Mouse (Mus musculus): ENCODE data around the gene Mylk3.

Mylk3 gene

GRCm38 (mm10) chr8:85380123-85380823, 5.9 kb downstream of the Mylk3 start:
- DNase-seq, result no peak

GRCm38 (mm10) chr8:85379142-85379781, 6.9 kb downstream of the Mylk3 start:
- DNase-seq, result peak; percentile 65

GRCm38 (mm10) chr8:85376516-85376915, 9.6 kb downstream of the Mylk3 start:
- DNase-seq, result no peak

GRCm38 (mm10) chr8:85374286-85374685, 11.9 kb downstream of the Mylk3 start:
- DNase-seq, result no peak

GRCm38 (mm10) chr8:85373435-85374039, 12.6 kb downstream of the Mylk3 start:
- DNase-seq, result no peak

- DNase-seq, result no peak
Measured at GRCm38 (mm10) chr8:85372465-85372839, 13.7 kb downstream of the Mylk3 start.

GRCm38 (mm10) chr8:85371736-85372464, 14.2 kb downstream of the Mylk3 start:
- no peak for DNase-seq

GRCm38 (mm10) chr8:85365176-85365575, 21.0 kb downstream of the Mylk3 start:
- no peak for DNase-seq

- DNase-seq, result no peak
Measured at GRCm38 (mm10) chr8:85364628-85365027, 21.5 kb downstream of the Mylk3 start.

- no peak for DNase-seq
Measured at GRCm38 (mm10) chr8:85363406-85363805, 22.7 kb downstream of the Mylk3 start.

GRCm38 (mm10) chr8:85362211-85362610, 23.9 kb downstream of the Mylk3 start:
- no peak for DNase-seq

- DNase-seq, result no peak
Measured at GRCm38 (mm10) chr8:85353287-85353686, 32.9 kb downstream of the Mylk3 start.

- no peak for DNase-seq
Measured at GRCm38 (mm10) chr8:85339871-85340573, 46.1 kb downstream of the Mylk3 start.

- peak; percentile 8 for DNase-seq
Measured at GRCm38 (mm10) chr8:85337681-85338080, 48.5 kb downstream of the Mylk3 start.

- DNase-seq, result no peak
Measured at GRCm38 (mm10) chr8:85336211-85336933, 49.8 kb downstream of the Mylk3 start.

GRCm38 (mm10) chr8:85335105-85335504, 51.0 kb downstream of the Mylk3 start:
- DNase-seq, result no peak

- no peak for DNase-seq
Measured at GRCm38 (mm10) chr8:85329506-85329905, 56.6 kb downstream of the Mylk3 start.

- no peak for DNase-seq
Measured at GRCm38 (mm10) chr8:85327036-85327435, 59.1 kb downstream of the Mylk3 start.

GRCm38 (mm10) chr8:85323084-85323483, 63.1 kb downstream of the Mylk3 start:
- no peak for DNase-seq

GRCm38 (mm10) chr8:85321981-85322380, 64.2 kb downstream of the Mylk3 start:
- no peak for DNase-seq

- DNase-seq, result no peak
Measured at GRCm38 (mm10) chr8:85318534-85318933, 67.6 kb downstream of the Mylk3 start.

GRCm38 (mm10) chr8:85313036-85313435, 73.1 kb downstream of the Mylk3 start:
- no peak for DNase-seq
